ENCODE assay signal across 12 mouse cellular contexts in the genomic region with DNA sequence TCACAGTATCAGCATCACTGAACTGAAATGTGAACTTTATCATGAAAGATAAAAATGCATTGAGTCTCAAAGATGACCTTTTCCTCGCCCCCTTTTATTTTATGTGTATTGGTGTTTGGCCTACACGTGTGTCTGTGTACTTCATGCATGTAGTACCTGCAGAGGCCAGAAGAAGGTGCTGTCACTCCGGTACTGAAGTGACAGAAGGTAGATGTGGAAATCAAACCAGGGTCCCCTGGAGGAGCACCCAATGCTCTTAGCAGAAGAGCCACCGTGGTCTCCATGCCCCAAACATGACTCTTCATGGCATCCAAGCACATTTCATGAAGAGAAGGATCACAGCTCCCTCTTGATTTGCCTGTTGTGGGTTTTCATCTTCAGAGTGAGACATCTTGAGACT. TPM values are rescaled to one million over a fixed set of nuclear protein-coding genes. Genes with fewer than 3 reads are reported as not detected.
DNase-seq lines count a peak whose midpoint lies in the region; ATAC-seq and TF ChIP-seq lines count a peak whose summit lies in the region.
"Had no signal": no experiment of that assay in that cellular context is flagged by ENCODE, and none has a peak within 500 bp of the region (broad histone marks: within the 10 kb centered on the region; RNA-seq: fewer than 3 reads in every experiment).

No protein-coding gene starts in this region.

- peak; percentile 43 for TF ChIP-seq CTCF in layer of hippocampus, adult 2 months (conservative IDR thresholded peaks at IDR 0.05)
- TF ChIP-seq CTCF in stomach, postnatal 0 days (IDR thresholded peaks at IDR 0.05; ENCODE audit: low read depth): peak; percentile 44

- no peak for TF ChIP-seq EP300 in stomach, postnatal 0 days (optimal IDR thresholded peaks at IDR 0.05)

- H3K4me3 ChIP-seq in embryonic facial prominence, embryonic 13.5 days: no peak overlapping the region
- no peak overlapping the region for H3K4me3 ChIP-seq in embryonic facial prominence, embryonic 10.5 days
- H3K4me3 ChIP-seq in layer of hippocampus, adult 2 months: no peak overlapping the region
- no peak overlapping the region for H3K4me3 ChIP-seq in stomach, postnatal 0 days (ENCODE audit: low read depth, low read length)

- no peak overlapping the region for H3K9ac ChIP-seq in embryonic facial prominence, embryonic 13.5 days
- H3K9ac ChIP-seq in stomach, postnatal 0 days (ENCODE audit: low read length): no peak overlapping the region

- H3K27me3 ChIP-seq in embryonic facial prominence, embryonic 13.5 days: no peaks in the 10 kb centered on the region
- H3K27me3 ChIP-seq in embryonic facial prominence, embryonic 10.5 days (replicated peaks; ENCODE audit: low read depth, poor library complexity, severe bottlenecking): no peaks in the 10 kb centered on the region; the same call in 1 of the 2 replicates
- H3K27me3 ChIP-seq in stomach, postnatal 0 days (ENCODE audit: control insufficient read depth, insufficient read depth, low read length): no peaks in the 10 kb centered on the region

- H3K4me1 ChIP-seq in embryonic facial prominence, embryonic 13.5 days: peaks cover 17% of the 10 kb centered on the region
- H3K4me1 ChIP-seq in embryonic facial prominence, embryonic 10.5 days: peaks cover 3% of the 10 kb centered on the region; the same call in 1 of the 2 replicates
- no peaks in the 10 kb centered on the region for H3K4me1 ChIP-seq in stomach, postnatal 0 days (replicated peaks; ENCODE audit: control insufficient read depth, insufficient read depth)

- ATAC-seq in embryonic facial prominence, embryonic 13.5 days (ENCODE audit: insufficient number of reproducible peaks, insufficient read depth, low FRiP score, low TSS enrichment, low read depth): no peak
- ATAC-seq in stomach, postnatal 0 days (ENCODE audit: low FRiP score, low TSS enrichment): no peak
- ATAC-seq: inflammation-experienced regulatory T-cells, adult 6 months had no signal

- H3K4me2 ChIP-seq in embryonic facial prominence, embryonic 13.5 days: no peak overlapping the region
- H3K4me2 ChIP-seq in stomach, postnatal 0 days (replicated peaks; ENCODE audit: low read depth): no peak overlapping the region

- WGBS in embryonic facial prominence, embryonic 13.5 days: 83% methylated on average over 4 of the region's 4 CpGs
- WGBS in embryonic facial prominence, embryonic 10.5 days: 84% methylated on average over 4 of the region's 4 CpGs
- WGBS in stomach, postnatal 0 days: 79% methylated on average over 4 of the region's 4 CpGs

- H3K9me3 ChIP-seq in embryonic facial prominence, embryonic 13.5 days: peaks cover 3% of the 10 kb centered on the region; the same call in 1 of the 2 replicates
- no peaks in the 10 kb centered on the region for H3K9me3 ChIP-seq in embryonic facial prominence, embryonic 10.5 days
- no peaks in the 10 kb centered on the region for H3K9me3 ChIP-seq in stomach, postnatal 0 days (ENCODE audit: control insufficient read depth, low read length)

- DNase-seq in embryonic facial prominence, embryonic 10.5 days (ENCODE audit: low spot score): no peak
- DNase-seq in layer of hippocampus, adult 2 months (ENCODE audit: low spot score in 2 of 2): no peak
- DNase-seq in layer of hippocampus, adult 11-12 months (ENCODE audit: low spot score): no peak
- peak; percentile 43 for DNase-seq in thymus, postnatal 4 days
- DNase-seq in thymus, postnatal 10 days (ENCODE audit: low spot score in 2 of 2): no peak
- no peak for DNase-seq in stomach, postnatal 0 days (ENCODE audit: low spot score)
- no peak for DNase-seq in urinary bladder, postnatal 36 days (ENCODE audit: low spot score in 2 of 2)
- DNase-seq: cerebellum, adult 11-12 months; gastrocnemius, postnatal 25 days had no signal

- peak overlapping the region; percentile 56 for H3K27ac ChIP-seq in embryonic facial prominence, embryonic 13.5 days
- H3K27ac ChIP-seq in embryonic facial prominence, embryonic 10.5 days (replicated peaks): no peak overlapping the region
- H3K27ac ChIP-seq in layer of hippocampus, adult 2 months: peak overlapping the region; percentile 54; the same call in 1 of the 2 replicates
- no peak overlapping the region for H3K27ac ChIP-seq in stomach, postnatal 0 days (replicated peaks)
- H3K27ac ChIP-seq: macrophage had no signal

- H3K36me3 ChIP-seq in embryonic facial prominence, embryonic 13.5 days: no peaks in the 10 kb centered on the region
- H3K36me3 ChIP-seq in embryonic facial prominence, embryonic 10.5 days (replicated peaks): no peaks in the 10 kb centered on the region
- H3K36me3 ChIP-seq in stomach, postnatal 0 days (ENCODE audit: control insufficient read depth, insufficient read depth, low read length): no peaks in the 10 kb centered on the region

RNA-seq across cellular contexts. Expression of a gene that starts 1.7 kb away (rescaled TPM):
- 6.0 and 12.4 TPM in 2 replicates for polyA plus RNA-seq in embryonic facial prominence, embryonic 13.5 days (2015; fragmentation: Nextera tagmentation; extraction: Ambion mirVana)
- 0.23 TPM in 1 of 2 replicates, not detected in the other for polyA plus RNA-seq in embryonic facial prominence, embryonic 10.5 days (2016; fragmentation: Nextera tagmentation; extraction: Ambion mirVana)
- 1 to 10 TPM; 1.8 to 3.5 TPM for total RNA-seq in layer of hippocampus, adult 2 months (2021)
- 15.5 and 16.6 TPM in 2 replicates for polyA plus RNA-seq in stomach, postnatal 0 days (2015; fragmentation: Nextera tagmentation; extraction: Ambion mirVana)
- polyA plus RNA-seq: macrophage had no signal

Comparison
In these comparisons a context has a peak if more than half of its experiments do, and no peak if none do; other contexts are left out.
1. H3K27ac ChIP-seq: peak in embryonic facial prominence, embryonic 13.5 days (single experiment) and layer of hippocampus, adult 2 months (single experiment); none in embryonic facial prominence, embryonic 10.5 days (single experiment) and stomach, postnatal 0 days (single experiment).